Mouse (Mus musculus) neural tube, embryonic 14.5 days (tissue): ENCODE results near the gene Tox4. TPM values are rescaled to one million over a fixed set of nuclear protein-coding genes. Genes with fewer than 3 reads are reported as not detected.

Experiments used
- ATAC-seq: fragments of 200-750 bp; cut with Nextera tagmentation; 2 replicates; pipeline ENCODE4 v1.8.0; 2017; ENCODE audit warnings: low read depth, mild to moderate bottlenecking, moderate TSS enrichment, moderate library complexity
- H3K27ac ChIP-seq: fragments of 300-500 bp; sonication (generic); 2 replicates; pipeline ENCODE4 v1.5.1; 2014; ENCODE audit warnings: low read depth, mild to moderate bottlenecking, control low read depth, low read length, moderate library complexity, mixed read lengths
- H3K27me3 ChIP-seq: fragments of 300-500 bp; sonication (generic); 2 replicates; pipeline ENCODE4 v1.6.1; 2014; ENCODE audit warnings: low read length; ENCODE audit not compliant: control insufficient read depth, insufficient read depth
- H3K36me3 ChIP-seq: fragments of 300-500 bp; sonication (generic); 2 replicates; pipeline ENCODE4 v1.6.1; 2014; ENCODE audit warnings: low read length, mixed read lengths; ENCODE audit not compliant: control insufficient read depth, insufficient read depth
- H3K4me1 ChIP-seq: fragments of 300-500 bp; sonication (generic); 2 replicates; pipeline ENCODE4 v1.6.1; 2014; ENCODE audit warnings: low read length; ENCODE audit not compliant: control insufficient read depth, insufficient read depth
- H3K4me2 ChIP-seq: fragments of 300-500 bp; sonication (generic); 2 replicates; pipeline ENCODE4 v1.6.1; 2014; ENCODE audit warnings: mild to moderate bottlenecking, low read depth, low read length, control low read depth
- H3K4me3 ChIP-seq: fragments of 300-500 bp; sonication (generic); 2 replicates; pipeline ENCODE4 v1.5.1; 2014; ENCODE audit warnings: low read depth, low read length, control low read depth, mixed read lengths
- H3K9ac ChIP-seq: fragments of 300-500 bp; sonication (generic); replicated peaks from 2 replicates; pipeline ENCODE4 v1.6.1; 2014; ENCODE audit warnings: low read depth, mild to moderate bottlenecking, control low read depth, low read length, mixed read lengths
- H3K9me3 ChIP-seq: fragments of 300-500 bp; sonication (generic); 2 replicates; pipeline ENCODE4 v1.6.1; 2016; ENCODE audit warnings: low read length; ENCODE audit not compliant: control insufficient read depth
- WGBS: fragments of 180-500 bp; shearing (Covaris S2); extraction: QIAGEN DNeasy Blood & Tissue Kit; methylation state at CpG from one replicate; pipeline ENCODE4 v1.1.7; 2014; 5-methylcytosine and 5-hydroxymethylcytosine counted together
- polyA plus RNA-seq: library from polyadenylated mRNA; unstranded; fragments of >200 nt; fragmentation: Nextera tagmentation; extraction: Ambion mirVana; gene quantifications from 2 replicates; pipeline ENCODE4 v1.2.1, GENCODE M21; 2014

The Tox4 gene
- polyA plus RNA-seq, 1 experiment from 2014 or later = 69.3 TPM

DNA sequence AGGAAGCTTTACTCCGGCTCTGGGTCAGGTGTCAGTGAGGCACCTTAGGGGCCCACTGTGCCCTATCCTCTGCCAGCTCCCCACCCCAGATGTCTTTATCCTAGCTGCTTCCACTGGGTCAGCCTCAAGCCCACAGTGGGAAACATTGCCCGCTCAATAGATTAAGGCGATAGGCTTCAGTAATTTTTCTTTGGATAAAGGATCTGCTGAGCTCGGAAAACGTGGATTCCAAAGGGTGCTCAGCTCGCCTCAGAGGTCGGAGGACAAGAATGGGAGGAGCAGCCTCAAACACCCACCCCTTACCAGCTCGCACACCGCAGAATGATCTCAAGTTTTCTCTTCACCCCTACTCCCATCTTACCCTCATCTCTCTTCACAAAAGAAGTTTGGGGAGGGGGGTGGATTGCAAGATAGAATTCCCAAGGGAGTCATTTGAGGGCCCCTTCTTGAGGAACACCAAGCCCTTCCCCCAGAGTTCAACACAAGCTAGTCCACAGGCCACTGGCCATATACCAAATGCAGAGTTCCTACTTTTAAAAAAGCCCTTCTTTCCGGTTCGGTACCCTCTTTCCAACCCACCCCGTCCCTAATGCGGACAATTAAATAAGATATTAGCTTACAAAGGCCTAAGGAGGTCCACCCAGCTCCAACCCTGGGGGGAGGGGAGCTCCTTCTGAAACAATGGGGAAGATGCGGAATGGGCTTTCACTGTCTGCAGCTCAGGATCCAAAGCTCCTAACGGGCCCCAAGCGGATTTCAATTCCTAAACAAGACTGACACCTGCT, 37.7 kb downstream of the Tox4 start:
- Histone ChIP-seq H3K4me3 (peak overlapping the region; percentile 88), H3K4me2 (peak overlapping the region; percentile 91), H3K9ac (peak overlapping the region; percentile 91), H3K9me3 (no peaks in the 10 kb centered on the region), H3K36me3 (peaks cover 21% of the 10 kb centered on the region), H3K27ac (peak overlapping the region; percentile 95), H3K27me3 (no peaks in the 10 kb centered on the region), H3K4me1 (peaks cover 28% of the 10 kb centered on the region)
- ATAC-seq = peak; percentile 83
- WGBS = 4% methylated on average over 16 of the region's 16 CpGs

GRCm38 (mm10) chr14:52319361-52319760, 40.4 kb downstream of the Tox4 start:
- H3K9ac ChIP-seq = no peak overlapping the region
- no peak overlapping the region for H3K27ac ChIP-seq
- no peaks in the 10 kb centered on the region for H3K36me3 ChIP-seq
- no peaks in the 10 kb centered on the region for H3K9me3 ChIP-seq
- no peaks in the 10 kb centered on the region for H3K27me3 ChIP-seq
- H3K4me3 ChIP-seq = no peak overlapping the region
- no peak overlapping the region for H3K4me2 ChIP-seq
- no peak for ATAC-seq
- H3K4me1 ChIP-seq = peaks cover 14% of the 10 kb centered on the region
- WGBS = 52% methylated on average over 6 of the region's 6 CpGs

DNA sequence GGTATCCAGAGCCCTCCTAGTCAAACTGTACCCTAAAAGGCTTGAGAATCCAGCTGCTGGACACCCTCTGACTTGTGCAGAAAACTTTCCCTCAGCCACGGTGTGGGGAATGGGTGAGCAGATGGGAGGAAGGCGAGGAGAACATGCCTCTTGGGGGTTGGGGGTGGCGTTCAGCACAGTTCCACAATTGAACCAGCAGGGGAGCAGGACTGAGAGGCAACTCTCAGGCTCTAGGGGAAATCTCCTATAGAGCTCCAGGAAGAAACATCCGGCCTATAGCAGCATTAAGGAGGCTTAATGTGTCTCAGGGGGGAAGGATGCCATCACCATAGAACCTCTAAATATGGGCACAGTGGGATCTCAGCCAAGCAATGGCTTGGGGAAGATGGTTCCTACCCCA, 46.9 kb downstream of the Tox4 start:
- no peak overlapping the region for H3K4me3 ChIP-seq
- no peaks in the 10 kb centered on the region for H3K9me3 ChIP-seq
- peak; percentile 47; the same call in 1 of the 2 replicates for ATAC-seq
- no peaks in the 10 kb centered on the region for H3K27me3 ChIP-seq
- peak overlapping the region; percentile 30; the same call in 1 of the 2 replicates for H3K27ac ChIP-seq
- H3K36me3 ChIP-seq = no peaks in the 10 kb centered on the region
- 0 out of 2 replicates have a peak, but pooled peaks cover 7% of the 10 kb centered on the region for H3K4me1 ChIP-seq
- peak overlapping the region; percentile 92; the same call in 1 of the 2 replicates for H3K4me2 ChIP-seq
- no peak overlapping the region for H3K9ac ChIP-seq
- WGBS = 3% methylated on average over 4 of the region's 4 CpGs

GRCm38 (mm10) chr14:52327375-52327901, 48.5 kb downstream of the Tox4 start:
- peak; percentile 70 for ATAC-seq
- Histone ChIP-seq H3K4me2 (peak overlapping the region; percentile 92), H3K4me1 (0 out of 2 replicates have a peak, but pooled peaks cover 7% of the 10 kb centered on the region), H3K9ac (peak overlapping the region; percentile 54; the same call in 1 of the 2 replicates), H3K4me3 (peak overlapping the region; percentile 43), H3K27me3 (no peaks in the 10 kb centered on the region), H3K9me3 (no peaks in the 10 kb centered on the region), H3K27ac (peak overlapping the region; percentile 72), H3K36me3 (no peaks in the 10 kb centered on the region)
- 2% methylated on average over 14 of the region's 14 CpGs for WGBS

GRCm38 (mm10) chr14:52327910-52328812, 49.2 kb downstream of the Tox4 start, which contains the start of gene Sall2:
Gene Sall2 (minus strand): TSS chr14:52328762.
- peak within 1 kb of the TSS; percentile 43 for H3K4me3 ChIP-seq
- H3K4me2 ChIP-seq = peak within 1 kb of the TSS; percentile 92
- H3K4me1 ChIP-seq = 0 out of 2 replicates have a peak, but pooled peaks cover 7% of the 10 kb centered on the region
- H3K9ac ChIP-seq = peak within 1 kb of the TSS; percentile 54
- WGBS = under 1% methylated on average over 26 of the region's 26 CpGs
- no peaks in the 10 kb centered on the region for H3K9me3 ChIP-seq
- no peaks in the 10 kb centered on the region for H3K36me3 ChIP-seq
- ATAC-seq = peak; percentile 77
- H3K27me3 ChIP-seq = no peaks in the 10 kb centered on the region
- peak within 1 kb of the TSS; percentile 72 for H3K27ac ChIP-seq

DNA sequence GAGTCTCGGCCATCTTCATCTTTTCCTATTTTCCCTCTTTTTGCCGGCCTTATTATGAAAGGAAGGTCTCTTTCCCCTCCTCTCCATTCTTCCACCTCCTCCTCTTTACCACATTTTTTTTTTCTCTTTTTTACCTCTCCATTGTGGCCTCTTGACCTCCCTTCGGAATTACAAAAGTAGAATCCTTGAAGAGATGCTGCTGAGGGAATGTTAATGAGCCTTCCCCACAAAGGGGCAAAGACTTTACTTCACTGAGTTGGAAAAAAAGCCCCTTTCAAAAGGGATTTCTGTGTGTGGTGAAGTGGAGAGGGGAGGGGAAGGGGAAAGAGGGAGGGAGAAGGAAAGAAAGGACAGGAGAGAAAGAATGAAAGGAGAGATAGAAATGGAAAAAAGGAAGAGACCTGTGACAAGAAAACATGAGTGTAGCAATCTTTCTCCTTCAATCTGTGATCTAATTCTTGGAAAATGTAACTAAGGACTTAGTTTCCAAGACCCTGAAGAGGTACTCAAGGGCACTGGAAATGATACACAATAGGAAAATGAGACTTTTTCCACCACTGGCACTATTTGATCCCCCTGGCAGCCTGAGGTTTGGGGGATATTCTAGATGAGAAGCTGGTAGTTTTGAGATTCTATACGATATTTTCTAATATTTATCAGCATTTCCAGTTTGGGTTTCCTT, 52.3 kb downstream of the Tox4 start:
- no peak overlapping the region for H3K4me2 ChIP-seq
- H3K27me3 ChIP-seq = no peaks in the 10 kb centered on the region
- ATAC-seq = no peak
- H3K4me3 ChIP-seq = no peak overlapping the region
- no peaks in the 10 kb centered on the region for H3K36me3 ChIP-seq
- WGBS = 7% methylated on average over 4 of the region's 4 CpGs
- no peaks in the 10 kb centered on the region for H3K9me3 ChIP-seq
- H3K4me1 ChIP-seq = 0 out of 2 replicates have a peak, but pooled peaks cover 7% of the 10 kb centered on the region
- no peak overlapping the region; the same call in 1 of the 2 replicates for H3K27ac ChIP-seq
- no peak overlapping the region for H3K9ac ChIP-seq

DNA sequence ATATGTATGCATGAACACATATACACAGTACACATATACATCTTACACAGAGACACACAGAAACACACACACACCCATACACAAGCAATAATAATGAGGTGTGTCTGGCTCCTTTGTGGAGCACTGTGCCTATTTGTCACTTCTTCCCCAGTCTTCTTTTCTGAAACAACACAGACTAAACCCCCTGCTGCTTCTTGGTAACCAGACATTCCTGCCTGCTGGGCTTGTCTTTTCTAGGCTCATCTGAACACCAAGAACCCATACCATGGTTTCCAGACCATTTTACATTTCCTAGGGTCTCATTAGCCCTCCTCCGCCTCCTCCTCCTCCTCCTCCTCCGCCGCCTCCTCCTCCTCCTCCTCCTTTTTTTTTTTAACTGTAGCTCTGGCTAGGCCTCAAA, 53.2 kb downstream of the Tox4 start:
- Histone ChIP-seq H3K9ac (no peak overlapping the region), H3K4me2 (no peak overlapping the region), H3K36me3 (no peaks in the 10 kb centered on the region), H3K27me3 (no peaks in the 10 kb centered on the region), H3K27ac (no peak overlapping the region), H3K9me3 (no peaks in the 10 kb centered on the region), H3K4me1 (0 out of 2 replicates have a peak, but pooled peaks cover 3% of the 10 kb centered on the region), H3K4me3 (no peak overlapping the region)
- no peak for ATAC-seq
- WGBS = 57% methylated on average over 1 of the region's 3 CpGs

DNA sequence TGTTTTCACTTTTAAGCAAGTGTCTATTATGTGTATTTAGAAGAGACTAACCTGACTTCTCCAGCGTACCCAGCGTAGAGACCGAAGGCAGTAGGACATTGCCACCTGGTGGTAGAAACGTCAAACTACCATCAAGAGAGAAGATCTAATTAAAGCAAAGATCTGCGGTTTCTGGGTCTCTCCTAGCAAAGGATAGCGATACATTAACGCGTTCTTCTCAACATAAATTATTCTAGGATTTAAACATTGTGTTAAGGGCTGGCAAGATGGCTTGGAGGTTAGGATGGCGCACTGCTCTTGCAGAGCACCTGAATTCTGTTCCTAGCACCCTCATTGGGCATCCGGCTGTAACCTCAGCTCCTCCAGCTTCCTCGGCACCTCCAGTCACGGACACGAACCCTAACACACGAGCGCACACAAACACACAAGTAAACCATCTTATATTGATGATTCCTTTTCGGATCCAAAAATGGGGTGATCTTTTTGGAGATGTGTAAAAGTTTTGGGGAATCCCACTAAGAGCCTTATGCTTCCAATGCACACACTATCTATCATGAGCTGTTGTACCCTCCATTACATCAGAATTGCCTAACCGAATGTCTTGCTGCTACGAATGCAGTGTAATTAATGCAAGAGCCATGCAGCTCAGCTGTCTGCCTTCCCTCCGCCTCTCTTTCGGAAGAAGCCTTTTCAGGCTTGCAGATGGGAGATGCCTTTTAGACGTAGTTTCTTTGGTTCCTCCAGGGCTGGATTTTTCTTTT, 60.0 kb downstream of the Tox4 start:
- Histone ChIP-seq H3K9me3 (no peaks in the 10 kb centered on the region), H3K4me3 (peak overlapping the region; percentile 20), H3K4me1 (no peaks in the 10 kb centered on the region), H3K36me3 (no peaks in the 10 kb centered on the region), H3K9ac (peak overlapping the region; percentile 32; the same call in 1 of the 2 replicates), H3K27me3 (no peaks in the 10 kb centered on the region), H3K27ac (peak overlapping the region; percentile 63), H3K4me2 (peak overlapping the region; percentile 42)
- peak; percentile 79 for ATAC-seq
- 20% methylated on average over 21 of the region's 21 CpGs for WGBS
